Mouse (Mus musculus) heart, postnatal 14 days (tissue): ENCODE measurements around the gene Fam193a. TPM values are rescaled to one million over a fixed set of nuclear protein-coding genes. Genes with fewer than 3 reads are reported as not detected.

Experiments used
- DNase-seq, 2 experiments: peaks; one replicate each; pipeline ENCODE4 v3.0.0; 2021 to 2022
- intact Hi-C: fragments of 180-260 bp; cut with DNase I; formaldehyde crosslinking; loops from one replicate; pipeline ENCODE4 v1.15.1; 2025
- total RNA-seq, 2 experiments: library from RNA; stranded (reverse); gene quantifications; 2 replicates each; pipeline ENCODE4 v1.2.3; 2021

Gene Fam193a
- total RNA-seq, 2 experiments from 2014 or later: 32.6 to 36.6 TPM

GRCm38 (mm10) chr5:34439768-34440167 is 70.0 kb downstream of the Fam193a start:
- DNase-seq: no peak
- intact Hi-C loops: no loop called here

DNA sequence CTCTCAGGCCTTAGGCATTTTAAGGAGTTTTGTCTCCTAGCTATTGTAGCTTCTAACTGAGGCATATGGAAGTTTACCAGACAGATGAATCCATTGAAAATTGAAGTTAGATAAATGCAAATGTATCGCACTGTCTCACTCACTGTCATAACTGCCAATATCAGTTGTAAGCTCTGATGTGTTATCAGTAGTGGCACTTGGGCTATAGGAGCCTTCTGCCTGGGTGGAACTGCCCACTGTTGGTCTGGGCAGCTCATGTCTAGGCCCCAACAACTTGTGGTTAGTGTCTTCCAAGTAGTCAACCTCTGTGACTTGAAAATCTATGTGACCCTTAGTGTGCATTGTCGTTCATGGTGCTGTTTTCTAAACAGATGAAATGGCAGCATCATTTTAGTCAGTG is 72.1 kb downstream of the Fam193a start:
- no peak for DNase-seq
- intact Hi-C loops: no loop called here

- intact Hi-C loops: no loop called here
- peak in 1 of 2 experiments; percentile 6 for DNase-seq
Observed at GRCm38 (mm10) chr5:34446207-34446606, 76.5 kb downstream of the Fam193a start.

DNA sequence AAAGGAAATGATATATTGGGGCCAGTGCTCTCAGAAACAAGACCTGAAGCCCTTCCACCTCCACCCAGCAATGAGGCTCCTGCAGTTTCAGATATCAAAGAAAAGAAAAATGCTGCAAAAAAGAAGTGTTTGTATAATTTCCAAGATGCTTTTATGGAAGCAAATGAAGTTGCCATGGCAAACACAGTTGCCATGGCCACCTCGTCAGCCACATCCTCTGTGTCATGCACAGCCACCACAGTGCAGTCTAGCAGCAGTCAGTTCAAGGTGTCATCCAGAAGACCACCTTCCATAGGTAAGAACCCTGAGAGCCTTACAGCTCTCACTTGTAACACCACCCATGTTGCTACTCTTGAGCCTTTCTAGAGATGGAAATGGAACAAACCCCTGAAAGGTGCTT is 89.3 kb downstream of the Fam193a start:
- intact Hi-C loops: no loop called here

DNA sequence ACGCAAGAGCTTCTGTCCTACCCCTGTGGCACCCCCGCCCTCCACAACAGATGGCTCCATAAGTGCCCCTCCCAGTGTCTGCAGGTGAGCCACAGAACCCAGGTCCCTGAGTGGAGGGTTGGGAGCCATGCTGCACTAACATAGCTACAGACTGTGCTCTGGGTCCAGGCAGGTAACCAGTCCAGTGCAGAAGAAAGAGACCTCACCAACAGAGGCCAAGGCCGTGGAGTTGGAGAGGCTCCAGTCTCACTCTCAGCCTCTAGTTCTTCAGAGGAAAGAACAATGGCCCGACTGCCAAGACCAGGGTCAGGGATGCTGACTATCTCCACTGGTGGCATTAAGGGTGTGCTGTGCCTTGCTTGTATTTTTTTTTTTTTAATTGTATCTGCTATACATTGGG is 91.6 kb downstream of the Fam193a start:
- intact Hi-C loops: no loop called here
- DNase-seq: no peak

More for the DNA sequence above, 89.3 kb downstream of the Fam193a start:
- no peak for DNase-seq

- no peak for DNase-seq
- intact Hi-C loops: no loop called here
Observed at GRCm38 (mm10) chr5:34461841-34462240, 92.1 kb downstream of the Fam193a start.

GRCm38 (mm10) chr5:34466079-34466478 is 96.3 kb downstream of the Fam193a start:
- intact Hi-C loops: no loop called here

DNA sequence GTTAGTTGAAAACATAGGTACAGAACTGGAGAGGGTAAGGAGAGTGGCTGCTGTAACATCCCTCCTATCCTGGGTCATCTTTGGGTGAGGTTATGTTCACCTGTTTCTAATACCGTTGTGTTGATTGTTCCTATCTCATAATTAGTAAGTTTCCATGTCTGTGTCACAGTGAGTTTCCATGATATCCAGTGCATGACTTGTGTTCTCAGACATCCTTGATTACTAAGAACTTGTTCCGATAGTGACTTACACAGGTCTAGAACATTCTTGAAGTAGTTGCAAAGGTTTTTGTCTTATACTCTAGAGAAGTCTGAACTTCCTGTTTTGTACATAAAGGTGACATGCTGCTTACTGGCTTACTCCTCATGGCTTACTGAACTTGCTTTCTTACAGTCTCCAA is 96.9 kb downstream of the Fam193a start:
- intact Hi-C loops: no loop called here
- DNase-seq: no peak

More at GRCm38 (mm10) chr5:34466079-34466478, 96.3 kb downstream of the Fam193a start:
- DNase-seq: no peak

DNA sequence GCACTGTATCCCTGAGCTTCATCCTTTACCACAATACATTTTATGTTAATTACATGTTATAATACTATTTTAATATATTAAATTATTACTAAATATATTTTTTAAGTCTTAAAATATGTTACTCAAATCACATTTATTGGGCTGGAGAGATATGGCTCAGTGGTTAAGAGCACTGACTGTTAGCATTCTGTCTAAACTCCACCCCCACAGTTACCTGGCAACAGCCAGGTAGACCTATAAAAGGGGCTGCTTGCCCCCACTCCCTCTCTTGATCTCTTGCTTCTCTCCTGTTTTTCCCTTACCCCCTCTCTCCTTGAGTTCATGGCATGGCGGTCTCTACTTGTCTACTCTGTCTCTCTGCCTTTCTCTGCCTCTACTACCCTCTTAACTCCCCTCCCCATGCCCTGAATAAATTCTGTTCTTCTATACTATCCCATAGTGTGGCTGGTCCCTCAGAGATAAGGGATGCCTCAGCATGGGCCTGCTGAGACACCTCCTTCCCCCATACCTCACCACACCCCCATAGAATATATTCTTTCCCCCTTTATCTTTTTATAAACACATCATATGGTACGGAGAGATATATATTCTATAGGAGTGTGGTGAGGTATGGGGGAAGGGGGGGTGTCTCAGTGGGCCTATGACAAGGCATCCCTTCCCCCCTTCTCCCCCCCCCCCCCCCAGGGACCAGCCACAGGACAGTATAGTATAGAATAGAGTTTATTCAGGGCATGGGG is 98.5 kb downstream of the Fam193a start:
- intact Hi-C loops: no loop called here
- no peak for DNase-seq

- no peak for DNase-seq
- intact Hi-C loops: no loop called here
Observed at GRCm38 (mm10) chr5:34480926-34481325, 111.2 kb downstream of the Fam193a start.

GRCm38 (mm10) chr5:34485731-34486130 is 116.0 kb downstream of the Fam193a start:
- intact Hi-C loops: no loop called here
- no peak for DNase-seq

DNA sequence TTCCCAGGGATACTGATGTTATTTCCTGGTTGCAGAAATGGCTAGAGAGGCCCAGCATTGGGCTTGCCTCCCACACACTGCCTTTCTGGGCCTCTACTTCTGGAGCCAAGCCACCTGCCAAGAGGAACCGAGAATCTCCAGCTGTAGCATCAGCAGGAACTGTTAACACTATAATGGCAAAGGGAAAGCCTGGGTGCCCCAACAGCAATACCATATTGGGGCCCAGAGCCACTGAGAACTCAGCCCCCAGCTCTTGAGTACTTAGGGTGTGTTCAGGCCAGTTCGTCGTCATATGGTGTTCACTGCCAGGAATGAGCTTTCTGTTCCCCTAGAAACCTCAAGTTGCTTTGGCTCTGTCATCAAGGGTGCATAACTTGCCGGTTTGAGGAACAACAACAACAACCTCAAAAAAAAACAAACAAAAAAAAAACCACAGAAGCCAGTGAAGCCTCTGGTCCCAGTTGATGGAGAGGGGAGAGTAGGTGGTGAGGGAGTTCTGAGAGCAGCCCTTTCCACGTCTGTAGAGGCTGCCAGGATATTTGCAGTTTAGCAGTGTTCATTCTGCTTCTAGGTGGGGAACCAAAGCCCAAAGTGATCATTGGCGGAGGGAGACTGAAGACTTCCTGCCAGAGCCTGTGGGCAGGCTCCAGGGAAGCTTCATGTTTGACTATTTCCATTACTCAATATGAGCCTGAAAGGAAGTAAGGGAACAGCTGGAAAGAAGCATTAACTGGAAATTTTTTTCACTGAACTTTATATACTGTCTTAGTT is 117.8 kb downstream of the Fam193a start:
- peak; percentile 52 to 57 for DNase-seq
- intact Hi-C loops: no loop called here

GRCm38 (mm10) chr5:34488741-34489417 is 119.1 kb downstream of the Fam193a start:
- intact Hi-C loops: no loop called here
- no peak for DNase-seq

DNA sequence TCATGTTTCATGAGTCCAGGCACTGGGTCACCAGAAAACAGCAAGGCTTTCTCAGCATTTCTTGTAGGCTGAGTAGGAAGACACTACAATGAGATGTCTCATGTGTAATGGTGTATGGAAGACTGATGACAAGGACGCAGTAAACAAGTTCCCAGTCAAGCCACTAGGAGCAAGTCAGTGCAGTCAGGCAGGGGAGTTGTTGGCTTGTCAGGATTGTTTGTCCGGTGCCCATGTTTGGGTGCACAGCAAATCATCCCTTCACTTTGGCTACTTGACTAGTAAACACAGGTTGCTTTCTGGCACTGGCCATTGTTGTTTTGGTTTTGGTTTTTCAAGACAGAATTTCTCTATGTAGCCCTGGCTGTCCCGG is 119.7 kb downstream of the Fam193a start:
- no peak for DNase-seq
- intact Hi-C loops: no loop called here

GRCm38 (mm10) chr5:34496745-34497144 is 127.0 kb downstream of the Fam193a start:
- intact Hi-C loops: loop anchor here (5.0 kb wide), 1 partner anchor 1254 kb away; no protein-coding TSS in a partner anchor
- no peak for DNase-seq

- intact Hi-C loops: no loop called here
- no peak for DNase-seq
Observed at GRCm38 (mm10) chr5:34500886-34501285, 131.2 kb downstream of the Fam193a start.

GRCm38 (mm10) chr5:34501588-34501987 is 131.9 kb downstream of the Fam193a start:
- intact Hi-C loops: no loop called here

GRCm38 (mm10) chr5:34502411-34502810 is 132.7 kb downstream of the Fam193a start:
- DNase-seq: no peak
- intact Hi-C loops: no loop called here

More at GRCm38 (mm10) chr5:34501588-34501987, 131.9 kb downstream of the Fam193a start:
- no peak for DNase-seq

DNA sequence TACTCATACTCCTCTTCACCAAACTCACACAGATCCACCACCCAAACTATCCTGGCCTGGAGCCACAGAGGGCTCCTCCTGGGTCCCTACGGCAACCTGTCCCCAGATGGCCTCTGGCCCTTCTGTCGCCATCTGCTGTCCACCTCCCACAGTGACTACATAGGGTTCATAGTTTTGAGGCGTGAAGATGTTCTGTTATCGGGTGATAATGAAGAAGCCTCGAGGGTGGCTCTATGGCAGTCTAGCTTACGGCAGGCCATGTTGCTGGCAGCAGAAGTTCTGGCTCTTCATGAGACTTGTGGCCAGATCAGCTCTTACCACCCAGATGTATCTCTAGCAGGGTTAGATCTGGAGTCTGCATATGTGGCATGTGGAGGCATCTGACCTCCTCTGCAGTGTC is 133.1 kb downstream of the Fam193a start:
- intact Hi-C loops: no loop called here

GRCm38 (mm10) chr5:34512486-34512885 is 142.8 kb downstream of the Fam193a start:
- intact Hi-C loops: no loop called here

More for the DNA sequence above, 133.1 kb downstream of the Fam193a start:
- DNase-seq: no peak

More at GRCm38 (mm10) chr5:34512486-34512885, 142.8 kb downstream of the Fam193a start:
- no peak for DNase-seq
